Mouse (Mus musculus): ENCODE measurements around the gene Nedd9.

DNA sequence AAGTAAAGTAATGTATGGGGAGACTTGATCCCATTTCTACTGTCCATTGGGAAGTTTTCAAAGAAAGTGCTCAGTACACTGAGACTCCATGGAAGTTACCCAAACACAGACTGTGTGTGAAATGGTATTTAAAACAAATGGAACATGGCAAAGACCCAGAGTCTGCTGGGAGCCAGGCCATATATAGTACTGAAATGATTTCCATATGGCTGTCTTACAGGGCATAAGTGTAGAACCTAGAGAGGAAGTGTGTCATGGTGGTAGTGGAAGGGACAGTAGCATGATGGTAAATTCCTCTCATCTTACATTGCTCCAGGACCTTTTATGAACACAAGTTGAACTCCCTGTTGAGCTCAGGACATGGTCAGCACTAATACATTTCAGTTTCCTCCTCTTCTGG is 43.2 kb upstream of the Nedd9 start:
- TF ChIP-seq CTCF (conservative IDR thresholded peaks at IDR 0.05 in 1 of 2, IDR thresholded peaks at IDR 0.05 in 1 of 2; ENCODE audit: low read depth in 2 of 2, low read length in 2 of 2): no peak
- TF ChIP-seq MEF2A (IDR thresholded peaks at IDR 0.05; ENCODE audit: borderline replicate concordance, low read depth, low read length): no peak
